20 mouse cellular contexts compared by ENCODE assay signal in genomic region chr12:75153076-75153568, GRCm38 (mm10). TPM values are rescaled to one million over a fixed set of nuclear protein-coding genes. Genes with fewer than 3 reads are reported as not detected.
DNase-seq lines count a peak whose midpoint lies in the region; ATAC-seq and TF ChIP-seq lines count a peak whose summit lies in the region.
"Had no signal": no experiment of that assay in that cellular context is flagged by ENCODE, and none has a peak within 500 bp of the region (broad histone marks: within the 10 kb centered on the region; RNA-seq: fewer than 3 reads in every experiment).

No protein-coding gene starts in this region.

- TF ChIP-seq RAD21 in CH12.LX (IDR thresholded peaks at IDR 0.05; ENCODE audit: low read depth, low read length) = no peak

- H3K4me1 ChIP-seq in CH12.LX (ENCODE audit: control insufficient read depth in 1 of 2, insufficient read depth in 2 of 2) = peaks cover 4 to 21% of the 10 kb centered on the region in 2 experiments; a peak in 3 of 4 replicates
- no peaks in the 10 kb centered on the region for H3K4me1 ChIP-seq in midbrain, embryonic 13.5 days (replicated peaks)

- in situ Hi-C loops in CH12.LX (cut with MboI; ENCODE audit: low pct_ligation_motif_present, low pct_unique_long_range_greater_than_20kb, low sequenced_read_pairs) = loop anchor here (25.0 kb wide), 1 partner anchor 816 kb away; no protein-coding TSS in a partner anchor

- H3K27ac ChIP-seq in CH12.LX (ENCODE audit: insufficient read depth, low read depth) = peak overlapping the region; percentile 48; the same call in 1 of the 2 replicates
- H3K27ac ChIP-seq in midbrain, embryonic 13.5 days = no peak overlapping the region

- DNase-seq in CH12.LX (ENCODE audit: extremely low read depth) = peak; percentile 50
- DNase-seq: adrenal gland, adult 2 months; adrenal gland, adult 8-10 months; adrenal gland, postnatal 10 days; adrenal gland, postnatal 14 days; adrenal gland, postnatal 25 days; adrenal gland, postnatal 36 days; B cell, adult 2 months; cerebellum, adult 11 months; cerebellum, adult 11-12 months; cerebellum, adult 18-20 months; cerebellum, adult 2 months; cerebellum, adult 8-10 months had no signal

- H3K4me3 ChIP-seq in CH12.LX (replicated peaks in 1 of 3; ENCODE audit: low read depth in 2 of 3, low read length in 2 of 3, poor library complexity in 1 of 3) = no peak overlapping the region
- H3K4me3 ChIP-seq in midbrain, embryonic 13.5 days (replicated peaks) = no peak overlapping the region

- H3K36me3 ChIP-seq in CH12.LX (replicated peaks in 1 of 2; ENCODE audit: control insufficient read depth in 1 of 2, insufficient read depth in 1 of 2, low read length in 1 of 2) = no peaks in the 10 kb centered on the region
- H3K36me3 ChIP-seq in midbrain, embryonic 13.5 days = no peaks in the 10 kb centered on the region
- H3K36me3 ChIP-seq: G1E had no signal

- H3K27me3 ChIP-seq in CH12.LX (replicated peaks) = no peaks in the 10 kb centered on the region
- no peaks in the 10 kb centered on the region for H3K27me3 ChIP-seq in midbrain, embryonic 13.5 days

- ATAC-seq in midbrain, embryonic 13.5 days = no peak
- ATAC-seq: activated CD4-positive, CD25-positive, alpha-beta regulatory T cell, adult 4 months; CD4-positive, CD25-positive, alpha-beta regulatory T cell, adult 4 months; Patski had no signal

- dilution Hi-C loops in CH12.LX (cut with MboI; ENCODE audit: extremely low pct_ligation_motif_present, extremely low pct_unique_long_range_greater_than_20kb, low sequenced_read_pairs) = no loop called here

- no peaks in the 10 kb centered on the region for H3K79me2 ChIP-seq in CH12.LX (replicated peaks; ENCODE audit: control insufficient read depth, extremely low read depth, insufficient read depth, poor library complexity, severe bottlenecking)

- no peak for TF ChIP-seq CTCF in CH12.LX (conservative IDR thresholded peaks at IDR 0.05 in 1 of 2, IDR thresholded peaks at IDR 0.05 in 1 of 2; ENCODE audit: low read depth in 2 of 2, low read length in 2 of 2)

- 96% methylated on average over 2 of the region's 2 CpGs for WGBS in midbrain, embryonic 13.5 days

- no peak overlapping the region for H3K9ac ChIP-seq in CH12.LX (ENCODE audit: insufficient read depth, low read depth)
- H3K9ac ChIP-seq in midbrain, embryonic 13.5 days (replicated peaks) = no peak overlapping the region

- H3K9me3 ChIP-seq in CH12.LX (replicated peaks; ENCODE audit: low read length) = no peaks in the 10 kb centered on the region
- H3K9me3 ChIP-seq in midbrain, embryonic 13.5 days = no peaks in the 10 kb centered on the region
- H3K9me3 ChIP-seq: G1E had no signal

- no peak for TF ChIP-seq POLR2A in CH12.LX (IDR thresholded peaks at IDR 0.05; ENCODE audit: low read depth, low read length)

- no peak overlapping the region for H3K4me2 ChIP-seq in CH12.LX (ENCODE audit: insufficient read depth, low read depth, poor library complexity, severe bottlenecking)
- H3K4me2 ChIP-seq in midbrain, embryonic 13.5 days (replicated peaks) = no peak overlapping the region

- TF ChIP-seq EP300 in CH12.LX (IDR thresholded peaks at IDR 0.05; ENCODE audit: low read length) = peak; percentile 84

TF ChIP-seq in CH12.LX, 34 proteins besides CTCF, POLR2A, EP300 and RAD21:
- TF ChIP-seq ZNF384 (IDR thresholded peaks at IDR 0.05; ENCODE audit: low read depth, low read length) = peak; percentile 63
- no peak for TF ChIP-seq PAX5 (IDR thresholded peaks at IDR 0.05; ENCODE audit: low read length)
- TF ChIP-seq CHD1 (IDR thresholded peaks at IDR 0.05; ENCODE audit: low read depth, low read length) = no peak
- 0 out of 2 replicates have a peak, but pooled peaks have one; percentile 2 for TF ChIP-seq JUND (conservative IDR thresholded peaks at IDR 0.05; ENCODE audit: low read depth, low read length)
- no peak for TF ChIP-seq POLR2AphosphoS2 (IDR thresholded peaks at IDR 0.05; ENCODE audit: low read depth, low read length)
- TF ChIP-seq HCFC1 (IDR thresholded peaks at IDR 0.05; ENCODE audit: low read depth, low read length) = no peak
- peak; percentile 53; the same call in 1 of the 2 replicates for TF ChIP-seq MEF2A (IDR thresholded peaks at IDR 0.05; ENCODE audit: borderline replicate concordance, low read depth, low read length)
- TF ChIP-seq MXI1 (IDR thresholded peaks at IDR 0.05; ENCODE audit: low read depth, low read length) = no peak
- no peak for TF ChIP-seq USF2 (conservative IDR thresholded peaks at IDR 0.05; ENCODE audit: low read depth, low read length)
- TF ChIP-seq SIN3A (IDR thresholded peaks at IDR 0.05; ENCODE audit: low read length) = no peak
- TF ChIP-seq ZKSCAN1 (IDR thresholded peaks at IDR 0.05; ENCODE audit: borderline replicate concordance, low read depth, low read length) = no peak
- TF ChIP-seq MAFK (IDR thresholded peaks at IDR 0.05; ENCODE audit: insufficient replicate concordance, low read length) = no peak
- TF ChIP-seq MAX (IDR thresholded peaks at IDR 0.05; ENCODE audit: low read length) = no peak
- no peak for TF ChIP-seq SMC3 (IDR thresholded peaks at IDR 0.05; ENCODE audit: low read depth, low read length)
- 0 out of 2 replicates have a peak, but pooled peaks have one; percentile 11 for TF ChIP-seq MYC (IDR thresholded peaks at IDR 0.05; ENCODE audit: low read depth, low read length)
- TF ChIP-seq KAT2A (IDR thresholded peaks at IDR 0.05; ENCODE audit: insufficient replicate concordance, low read length) = no peak
- TF ChIP-seq TBP (conservative IDR thresholded peaks at IDR 0.05; ENCODE audit: low read depth, low read length) = 0 out of 2 replicates have a peak, but pooled peaks have one; percentile 21
- peak; percentile 52; the same call in 1 of the 2 replicates for TF ChIP-seq CHD2 (IDR thresholded peaks at IDR 0.05; ENCODE audit: low read length)
- TF ChIP-seq RCOR1 (conservative IDR thresholded peaks at IDR 0.05; ENCODE audit: low read depth, low read length) = no peak
- TF ChIP-seq IRF4 (IDR thresholded peaks at IDR 0.05; ENCODE audit: low read depth, low read length) = peak; percentile 88
- TF ChIP-seq ETS1 (conservative IDR thresholded peaks at IDR 0.05; ENCODE audit: low read depth, low read length) = peak; percentile 60
- no peak for TF ChIP-seq UBTF (IDR thresholded peaks at IDR 0.05; ENCODE audit: low read depth, low read length)
- peak; percentile 46; the same call in 1 of the 2 replicates for TF ChIP-seq TCF12 (IDR thresholded peaks at IDR 0.05; ENCODE audit: low read depth, low read length)
- TF ChIP-seq E2F4 (IDR thresholded peaks at IDR 0.05; ENCODE audit: insufficient replicate concordance, low read depth, low read length) = no peak
- no peak for TF ChIP-seq ZC3H11A (IDR thresholded peaks at IDR 0.05; ENCODE audit: low read depth, low read length)
TF ChIP-seq in CH12.LX: peak in this region for 9.

RNA-seq across cellular contexts. Expression of gene Kcnh5, which starts 24.0 kb away (rescaled TPM):
- 0.04 and 0.08 TPM in 2 replicates for total RNA-seq in CH12.LX (2012; rRNA removed)
- not detected in 2 replicates for total RNA-seq in CH12.LX (2014; rRNA removed)
- polyA plus RNA-seq in CH12.LX (2012; ENCODE audit: insufficient read length, low read depth) = not detected in 2 replicates
- 1.2 and 1.3 TPM in 2 replicates for polyA plus RNA-seq in midbrain, embryonic 13.5 days (2015; fragmentation: Nextera tagmentation; extraction: Ambion mirVana)
- total RNA-seq: adrenal gland, postnatal 14 days; G1E; MEL had no signal
- polyA plus RNA-seq: activated CD4-positive, CD25-positive, alpha-beta regulatory T cell, adult 4 months; C2C12; CD4-positive, CD25-positive, alpha-beta regulatory T cell, adult 4 months; G1E; Patski had no signal
